Mouse (Mus musculus): Measurements from ENCODE around the gene Prr22.

Gene Prr22

GRCm38 (mm10) chr17:56769950-56770349 is at the start of gene Prr22:
TSS of gene Prr22 (plus strand) at chr17:56770250.
- DNase-seq (ENCODE audit: low read depth, low spot score): no peak

- DNase-seq (ENCODE audit: low read depth, low spot score): no peak
Measured at GRCm38 (mm10) chr17:56722441-56722840, 47.6 kb upstream of the Prr22 start.

GRCm38 (mm10) chr17:56723419-56724161 is 46.5 kb upstream of the Prr22 start:
- no peak for DNase-seq (ENCODE audit: low read depth, low spot score)

- no peak for DNase-seq (ENCODE audit: low read depth, low spot score)
Measured at GRCm38 (mm10) chr17:56727029-56727649, 42.9 kb upstream of the Prr22 start.

- no peak for DNase-seq (ENCODE audit: low read depth, low spot score)
Measured at GRCm38 (mm10) chr17:56727659-56728058, 42.4 kb upstream of the Prr22 start.

- DNase-seq (ENCODE audit: low read depth, low spot score): no peak
Measured at GRCm38 (mm10) chr17:56728117-56728516, 41.9 kb upstream of the Prr22 start.

GRCm38 (mm10) chr17:56729151-56729550 is 40.9 kb upstream of the Prr22 start:
- no peak for DNase-seq (ENCODE audit: low read depth, low spot score)

GRCm38 (mm10) chr17:56729656-56730055 is 40.4 kb upstream of the Prr22 start:
- no peak for DNase-seq (ENCODE audit: low read depth, low spot score)

- no peak for DNase-seq (ENCODE audit: low read depth, low spot score)
Measured at GRCm38 (mm10) chr17:56736534-56736933, 33.5 kb upstream of the Prr22 start.

- DNase-seq (ENCODE audit: low read depth, low spot score): no peak
Measured at GRCm38 (mm10) chr17:56738221-56738620, 31.8 kb upstream of the Prr22 start.

- no peak for DNase-seq (ENCODE audit: low read depth, low spot score)
Measured at GRCm38 (mm10) chr17:56740118-56740787, 29.8 kb upstream of the Prr22 start.

GRCm38 (mm10) chr17:56740788-56741160 is 29.3 kb upstream of the Prr22 start:
- no peak for DNase-seq (ENCODE audit: low read depth, low spot score)

- DNase-seq (ENCODE audit: low read depth, low spot score): no peak
Measured at GRCm38 (mm10) chr17:56744173-56744572, 25.9 kb upstream of the Prr22 start.

- no peak for DNase-seq (ENCODE audit: low read depth, low spot score)
Measured at GRCm38 (mm10) chr17:56751404-56752072, 18.5 kb upstream of the Prr22 start.

GRCm38 (mm10) chr17:56753452-56753851 is 16.6 kb upstream of the Prr22 start:
- no peak for DNase-seq (ENCODE audit: low read depth, low spot score)

- no peak for DNase-seq (ENCODE audit: low read depth, low spot score)
Measured at GRCm38 (mm10) chr17:56754271-56755185, 15.5 kb upstream of the Prr22 start.

- no peak for DNase-seq (ENCODE audit: low read depth, low spot score)
Measured at GRCm38 (mm10) chr17:56756703-56757399, 13.2 kb upstream of the Prr22 start.

- no peak for DNase-seq (ENCODE audit: low read depth, low spot score)
Measured at GRCm38 (mm10) chr17:56757416-56758123, 12.5 kb upstream of the Prr22 start, which contains the start of gene Nrtn. TSS of gene Nrtn (minus strand) at chr17:56757530.

- no peak for DNase-seq (ENCODE audit: low read depth, low spot score)
Measured at GRCm38 (mm10) chr17:56758132-56758531, 11.9 kb upstream of the Prr22 start.

- DNase-seq (ENCODE audit: low read depth, low spot score): no peak
Measured at GRCm38 (mm10) chr17:56759261-56759660, 10.8 kb upstream of the Prr22 start.
